Mouse (Mus musculus) lung, postnatal 36 days (tissue): ENCODE data around the gene Phpt1.
"Not testable (repeated sequence)": the region's sequence is repeated elsewhere in the genome, so short reads cannot be mapped to it uniquely, and the experiment has no call there.

ENCODE experiments used
- DNase-seq: peaks from one replicate; pipeline ENCODE4 v3.0.0; 2022; ENCODE audit warnings: mixed read lengths

Gene Phpt1

GRCm38 (mm10) chr2:25557964-25558360, 17.1 kb downstream of the Phpt1 start:
- DNase-seq: no peak

GRCm38 (mm10) chr2:25557221-25557963, 17.6 kb downstream of the Phpt1 start, which contains the start of gene Edf1:
Edf1 (plus strand) TSS chr2:25557847.
- DNase-seq: peak; percentile 97

GRCm38 (mm10) chr2:25556296-25556695, 18.7 kb downstream of the Phpt1 start:
- no peak for DNase-seq

GRCm38 (mm10) chr2:25555479-25555878, 19.5 kb downstream of the Phpt1 start:
- peak; percentile 39 for DNase-seq

GRCm38 (mm10) chr2:25553171-25553786, 21.7 kb downstream of the Phpt1 start:
- not testable (repeated sequence) for DNase-seq

DNA sequence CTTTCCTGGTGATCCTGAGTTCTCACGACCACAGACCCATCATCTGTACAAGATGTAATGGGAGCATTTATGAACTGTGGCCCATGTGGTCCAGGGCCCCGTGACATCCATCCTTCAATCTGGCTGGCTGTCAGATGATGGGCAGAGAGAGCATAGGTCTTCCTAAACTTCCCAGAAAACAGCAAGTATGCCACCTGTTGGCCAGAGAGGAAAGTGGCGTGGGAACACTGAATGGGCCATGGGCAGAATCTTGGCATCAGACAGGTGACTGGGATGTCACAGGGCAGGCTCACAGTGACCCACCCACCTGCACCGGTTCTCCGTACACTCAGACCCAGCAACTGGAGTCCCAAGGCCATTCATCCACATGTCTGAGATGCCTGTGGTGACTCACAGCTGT, 23.8 kb downstream of the Phpt1 start:
- DNase-seq: peak; percentile 81

GRCm38 (mm10) chr2:25549021-25549991, 25.7 kb downstream of the Phpt1 start:
- DNase-seq: no peak

DNA sequence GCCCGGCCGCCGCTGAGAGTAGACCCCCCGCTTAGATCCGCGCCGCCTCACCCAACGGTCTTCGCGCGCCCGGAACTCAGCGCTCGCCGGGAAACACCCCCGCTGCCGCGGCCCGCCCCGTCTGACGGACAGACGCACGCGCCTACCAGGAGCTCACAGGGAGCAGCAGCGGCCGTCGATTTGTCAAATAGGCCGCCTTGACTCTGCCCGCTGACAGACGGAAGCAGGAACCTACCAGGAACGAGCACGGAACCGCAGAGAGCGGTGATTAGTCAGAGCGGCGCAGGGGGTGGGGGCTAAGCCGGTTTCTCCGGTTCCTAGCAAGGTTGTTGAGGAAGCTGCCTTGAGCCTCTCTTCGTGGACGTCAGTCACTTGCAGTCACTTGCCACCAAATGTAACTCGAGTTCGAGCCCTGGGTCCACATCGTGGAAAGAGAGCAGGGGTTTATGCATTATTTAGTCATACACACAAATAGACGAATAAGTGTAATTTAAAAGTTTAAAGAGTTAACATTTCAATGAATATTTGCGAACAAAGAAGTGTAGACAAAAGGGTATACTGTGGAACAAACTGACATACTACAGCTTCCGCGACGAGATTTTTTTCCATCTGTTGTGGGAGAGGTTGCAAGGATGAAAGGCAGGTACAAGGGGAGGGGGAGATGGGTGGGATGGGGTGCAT, 28.1 kb downstream of the Phpt1 start, which contains the start of gene Traf2:
Gene Traf2 (minus strand): TSS at position 130 of the 681 bp plus-strand sequence.
- DNase-seq: peak; percentile 100

DNA sequence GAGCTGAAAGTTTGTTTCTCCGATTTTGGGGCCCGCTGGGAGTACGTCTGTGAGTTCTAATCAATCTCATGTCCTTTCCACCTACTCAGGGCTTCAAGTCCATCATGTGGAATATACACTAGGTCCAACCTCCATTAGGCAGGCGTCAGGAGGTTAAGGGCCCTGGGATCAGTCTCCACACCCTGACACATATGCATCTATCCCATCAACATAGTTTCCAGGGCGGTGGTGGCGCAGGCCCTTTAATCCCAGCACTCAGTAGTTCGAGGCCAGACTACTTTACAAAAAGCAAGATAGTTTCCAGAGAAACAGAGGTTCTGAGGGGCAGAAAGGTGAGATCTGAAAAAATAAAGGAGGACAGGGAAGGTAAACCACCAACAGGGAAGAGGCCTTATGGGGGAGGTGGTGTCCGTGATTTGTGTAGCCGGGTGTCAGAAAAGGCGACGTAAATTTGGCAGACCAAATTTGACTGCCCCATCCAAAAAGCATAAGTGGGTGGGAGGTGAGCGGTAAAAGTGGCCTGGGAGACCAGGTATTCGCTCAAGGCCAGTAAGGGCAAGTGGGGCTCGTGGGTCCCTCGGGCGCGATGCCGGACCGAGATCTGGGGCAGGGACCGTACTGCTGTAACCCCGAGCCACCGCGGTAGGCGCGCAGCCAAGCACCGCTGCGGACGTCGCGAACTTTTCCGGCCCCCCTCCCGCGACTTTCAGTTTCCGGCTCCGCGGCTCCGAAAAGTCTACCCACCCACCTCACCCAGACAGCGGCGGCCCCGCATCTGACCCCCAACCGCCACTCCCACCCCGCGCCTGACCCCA, 28.8 kb downstream of the Phpt1 start:
- no peak for DNase-seq

DNA sequence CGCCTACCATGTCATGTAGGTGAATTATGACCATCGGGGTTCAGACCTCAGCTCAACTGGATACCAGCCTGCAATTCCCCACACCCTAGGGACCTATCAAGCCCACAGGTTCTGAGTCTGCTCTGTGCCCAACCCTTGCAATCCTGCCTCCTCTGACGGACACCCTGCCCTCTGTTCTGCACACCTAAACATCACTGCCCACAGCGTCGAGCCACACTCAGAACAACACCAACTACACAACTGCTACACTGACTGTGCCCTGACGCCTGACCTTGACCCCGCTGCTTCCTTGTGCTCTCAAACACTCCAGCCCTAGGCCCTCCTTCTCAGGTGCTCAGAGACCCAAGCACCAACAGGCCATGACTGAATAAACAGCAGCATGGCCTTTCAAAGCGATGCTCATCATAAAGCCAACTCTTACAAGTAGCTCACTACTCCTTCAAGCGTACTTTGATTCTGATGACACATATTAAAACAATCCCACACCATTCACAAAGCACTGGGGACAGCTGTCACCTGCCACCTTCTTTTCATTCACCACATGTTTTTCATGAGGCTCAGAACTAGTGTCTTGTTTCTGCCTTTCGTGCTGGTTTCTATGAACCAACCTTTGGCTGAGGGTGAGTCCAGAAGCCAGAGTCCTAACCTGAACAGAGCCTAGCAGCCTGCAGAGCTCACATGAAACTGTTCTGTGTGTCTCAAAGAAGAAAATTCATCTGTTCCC, 33.2 kb downstream of the Phpt1 start:
- DNase-seq: peak; percentile 25

- no peak for DNase-seq
These were observed 34.5 kb downstream of the Phpt1 start for GRCm38 (mm10) chr2:25540541-25540948.

- no peak for DNase-seq
These were observed 38.5 kb downstream of the Phpt1 start for GRCm38 (mm10) chr2:25536531-25536930.

DNA sequence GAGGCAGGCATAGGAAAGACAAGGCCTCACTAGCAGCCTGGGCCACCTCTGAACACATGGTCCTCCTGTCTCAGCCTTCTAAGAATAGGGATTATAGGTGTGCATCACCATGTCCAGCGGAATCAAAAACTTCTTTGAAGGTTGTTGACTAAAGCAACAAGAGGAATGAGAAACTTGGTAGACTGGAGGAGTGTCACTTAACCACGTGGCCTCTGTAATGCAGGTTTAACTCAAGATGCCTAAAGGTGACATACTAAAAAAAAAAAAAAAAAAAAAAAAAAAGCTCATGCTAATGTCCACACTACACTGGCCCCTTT, 40.2 kb downstream of the Phpt1 start:
- DNase-seq: no peak

DNA sequence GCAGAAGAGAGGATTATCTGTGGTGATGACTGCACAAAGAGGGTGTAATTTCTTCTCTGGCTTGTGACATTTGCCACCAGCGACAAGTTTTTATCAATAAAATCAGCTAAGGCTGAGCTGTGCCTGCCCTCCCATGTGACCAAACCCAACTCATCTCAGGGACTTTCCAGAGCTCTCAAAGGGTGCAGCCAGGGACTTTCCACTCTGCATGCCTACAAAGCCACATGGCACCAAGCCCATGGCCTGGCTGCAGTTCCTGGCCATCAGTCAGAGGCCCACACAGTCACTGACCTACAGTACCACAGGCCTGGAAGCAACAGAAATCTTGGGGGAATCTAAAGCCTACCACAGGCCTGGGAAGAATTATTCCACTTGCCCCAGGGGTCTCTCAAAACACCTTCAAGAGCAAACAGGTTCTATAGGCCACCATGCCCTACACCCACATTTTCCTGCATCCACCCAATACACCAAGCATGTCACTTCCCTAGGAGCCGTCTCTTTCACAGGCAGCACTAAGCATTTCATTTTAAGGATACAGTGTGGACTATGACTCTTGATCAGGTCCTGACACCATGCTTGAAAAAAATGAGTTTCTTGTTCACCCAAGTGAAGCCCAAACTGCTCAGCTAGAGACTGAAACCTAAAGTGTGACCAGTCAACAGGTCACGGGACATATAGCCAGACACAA, 40.7 kb downstream of the Phpt1 start:
- peak; percentile 90 for DNase-seq

DNA sequence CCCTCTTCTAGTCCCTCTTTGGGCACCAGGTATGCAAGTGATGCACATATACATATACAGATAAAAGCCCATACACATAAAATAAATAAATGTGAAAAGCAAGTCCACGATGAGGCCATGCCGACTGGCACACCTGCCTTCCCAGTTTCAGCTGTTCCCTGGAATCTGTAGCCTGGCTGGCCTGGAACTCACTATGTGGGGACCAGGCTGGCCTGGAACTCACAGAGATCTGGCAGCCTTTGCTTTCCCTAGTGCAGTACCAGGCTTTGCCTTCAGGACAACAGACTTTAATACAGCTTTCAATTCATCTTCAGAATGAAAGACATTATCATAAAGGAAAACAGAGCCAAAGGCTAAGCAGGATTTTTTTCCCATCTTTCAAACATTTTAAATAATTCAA, 41.3 kb downstream of the Phpt1 start:
- no peak for DNase-seq

GRCm38 (mm10) chr2:25526510-25527302, 48.3 kb downstream of the Phpt1 start:
- no peak for DNase-seq
